Mouse (Mus musculus) liver, adult 2 months (tissue): ENCODE data around the gene Hist1h2bb.

Source experiments
- CTCF ChIP-seq: fragments of 200-500 bp; IDR thresholded peaks from 2 replicates; pipeline ENCODE4 v1.5.1; 2011; ENCODE audit warnings: low read depth, low read length, control low read depth
- POLR2A ChIP-seq: fragments of 200-500 bp; IDR thresholded peaks from 2 replicates; pipeline ENCODE4 v1.6.1; 2011; ENCODE audit warnings: low read length, control low read depth; ENCODE audit not compliant: insufficient read depth; ENCODE audit errors: extremely low read depth

- no peak for TF ChIP-seq CTCF
- no peak for TF ChIP-seq POLR2A
These were observed 26.2 kb downstream of the Hist1h2bb start for GRCm38 (mm10) chr13:23772561-23773313.
